Mouse (Mus musculus): ENCODE results near the gene Tbcel. TPM values are rescaled to one million over a fixed set of nuclear protein-coding genes. Genes with fewer than 3 reads are reported as not detected.

The Tbcel gene
- polyA plus RNA-seq, 1 experiment = 19.4 TPM

DNA sequence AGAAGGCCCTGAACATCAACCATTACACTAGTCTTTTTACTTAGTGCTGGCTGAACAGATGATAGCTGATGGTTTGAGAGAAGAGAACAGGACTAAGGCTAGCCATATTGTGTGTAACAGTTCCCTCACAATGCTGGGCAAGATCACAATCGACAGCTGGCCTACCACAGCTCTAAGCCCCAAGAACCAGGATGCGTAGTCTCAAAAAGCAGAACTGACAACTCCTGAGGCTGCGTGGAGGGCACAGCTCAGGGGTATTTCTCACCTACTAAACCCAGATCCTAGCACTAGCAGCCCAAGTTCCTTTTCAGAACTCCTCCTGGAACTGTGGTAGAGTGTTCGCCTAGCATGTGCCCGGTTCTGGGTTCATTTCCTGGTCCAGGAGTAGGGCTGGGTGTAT, 39.2 kb downstream of the Tbcel start:
- Histone ChIP-seq H3K4me3 (ENCODE audit: insufficient read depth, low read length) (no peak overlapping the region), H3K27ac (ENCODE audit: insufficient read depth, low read depth, low read length) (no peak overlapping the region), H3K4me1 (ENCODE audit: control insufficient read depth, insufficient read depth, low read length) (peaks cover 40% of the 10 kb centered on the region)
- TF ChIP-seq POLR2A (IDR thresholded peaks at IDR 0.05; ENCODE audit: borderline replicate concordance, low read depth, low read length) = no peak
- TF ChIP-seq CTCF (IDR thresholded peaks at IDR 0.05; ENCODE audit: low read depth, low read length) = no peak

DNA sequence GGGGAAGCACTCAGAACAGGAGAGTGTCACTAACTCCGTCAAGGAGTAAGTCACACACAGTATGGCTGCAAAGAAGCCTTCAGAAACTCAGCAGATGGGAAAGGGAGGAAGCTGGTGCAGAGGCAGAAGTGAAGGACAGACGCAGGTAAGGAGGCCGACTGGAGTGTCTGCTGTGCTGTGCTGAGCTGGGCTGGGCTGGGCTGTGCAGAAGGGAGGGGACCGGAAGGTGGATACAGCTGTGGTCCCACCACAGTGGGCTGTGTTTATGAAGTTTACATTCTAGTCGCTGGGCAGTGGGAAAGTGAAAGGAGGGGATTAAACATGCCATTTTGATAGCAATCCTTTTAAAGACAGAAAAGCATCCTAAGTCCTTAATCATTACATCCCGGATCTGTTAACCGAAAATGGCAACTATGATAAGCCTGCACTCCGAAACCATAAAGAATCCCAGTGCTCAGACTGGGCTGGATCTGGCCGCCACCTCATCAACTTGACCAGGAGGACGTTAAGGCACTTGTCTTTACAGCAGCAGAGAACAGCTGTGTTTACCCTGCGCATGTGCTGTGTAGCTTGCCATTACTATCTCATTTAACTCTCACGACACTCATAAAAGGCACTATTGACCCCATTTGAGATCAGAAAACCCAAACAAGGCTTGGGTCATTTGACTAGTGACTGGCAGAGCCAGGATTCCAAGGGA, 40.3 kb downstream of the Tbcel start:
- peaks cover 41% of the 10 kb centered on the region for H3K4me1 ChIP-seq (ENCODE audit: control insufficient read depth, insufficient read depth, low read length)
- TF ChIP-seq CTCF (IDR thresholded peaks at IDR 0.05; ENCODE audit: low read depth, low read length) (no peak), POLR2A (IDR thresholded peaks at IDR 0.05; ENCODE audit: borderline replicate concordance, low read depth, low read length) (no peak)
- H3K4me3 ChIP-seq (ENCODE audit: insufficient read depth, low read length) = no peak overlapping the region
- no peak overlapping the region for H3K27ac ChIP-seq (ENCODE audit: insufficient read depth, low read depth, low read length)

DNA sequence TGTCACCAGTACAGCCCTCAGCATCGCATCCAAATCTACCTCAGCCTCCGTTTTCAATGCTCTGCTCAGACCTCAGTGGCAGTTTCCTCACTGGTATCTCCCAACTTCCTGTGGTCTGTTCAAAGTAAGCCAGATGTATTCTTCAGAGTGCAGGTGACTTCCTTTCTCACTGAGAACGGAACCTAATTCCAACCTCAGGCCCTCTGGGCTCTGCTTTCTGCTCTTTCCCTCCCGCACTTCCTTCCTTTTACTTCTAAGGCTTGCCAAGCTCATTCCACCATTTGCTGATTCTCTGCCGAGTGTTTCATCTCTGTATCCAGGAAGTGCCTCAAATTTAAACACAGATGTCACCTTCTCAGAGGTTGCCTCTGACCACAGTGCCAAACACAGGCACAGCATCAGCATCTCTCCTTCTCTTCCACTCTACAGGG, 41.9 kb downstream of the Tbcel start:
- H3K4me1 ChIP-seq (ENCODE audit: control insufficient read depth, insufficient read depth, low read length) = peaks cover 50% of the 10 kb centered on the region

DNA sequence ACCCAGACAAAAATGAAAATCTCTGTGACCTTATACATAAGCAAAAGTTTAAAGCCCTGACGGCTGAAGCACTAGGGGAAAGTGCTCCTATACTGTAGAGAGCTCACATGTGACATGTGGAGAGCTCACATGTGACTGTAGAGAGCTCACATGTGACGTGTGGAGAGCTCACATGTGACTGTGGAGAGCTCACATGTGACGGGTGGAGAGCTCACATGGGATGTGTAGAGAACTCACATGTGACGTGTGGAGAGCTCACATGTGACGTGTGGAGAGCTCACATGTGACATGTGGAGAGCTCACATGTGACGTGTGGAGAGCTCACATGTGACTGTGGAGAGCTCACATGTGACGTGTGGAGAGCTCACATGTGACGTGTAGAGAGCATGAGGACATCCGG, 43.4 kb downstream of the Tbcel start:
- Histone ChIP-seq H3K4me3 (ENCODE audit: insufficient read depth, low read length) (no peak overlapping the region), H3K27ac (ENCODE audit: insufficient read depth, low read depth, low read length) (no peak overlapping the region), H3K4me1 (ENCODE audit: control insufficient read depth, insufficient read depth, low read length) (peaks cover 50% of the 10 kb centered on the region)
- TF ChIP-seq POLR2A (IDR thresholded peaks at IDR 0.05; ENCODE audit: borderline replicate concordance, low read depth, low read length) (no peak), CTCF (IDR thresholded peaks at IDR 0.05; ENCODE audit: low read depth, low read length) (no peak)

More for the DNA sequence above, 41.9 kb downstream of the Tbcel start:
- no peak overlapping the region for H3K4me3 ChIP-seq (ENCODE audit: insufficient read depth, low read length)
- TF ChIP-seq CTCF (IDR thresholded peaks at IDR 0.05; ENCODE audit: low read depth, low read length) = no peak
- no peak for TF ChIP-seq POLR2A (IDR thresholded peaks at IDR 0.05; ENCODE audit: borderline replicate concordance, low read depth, low read length)
- H3K27ac ChIP-seq (ENCODE audit: insufficient read depth, low read depth, low read length) = no peak overlapping the region

DNA sequence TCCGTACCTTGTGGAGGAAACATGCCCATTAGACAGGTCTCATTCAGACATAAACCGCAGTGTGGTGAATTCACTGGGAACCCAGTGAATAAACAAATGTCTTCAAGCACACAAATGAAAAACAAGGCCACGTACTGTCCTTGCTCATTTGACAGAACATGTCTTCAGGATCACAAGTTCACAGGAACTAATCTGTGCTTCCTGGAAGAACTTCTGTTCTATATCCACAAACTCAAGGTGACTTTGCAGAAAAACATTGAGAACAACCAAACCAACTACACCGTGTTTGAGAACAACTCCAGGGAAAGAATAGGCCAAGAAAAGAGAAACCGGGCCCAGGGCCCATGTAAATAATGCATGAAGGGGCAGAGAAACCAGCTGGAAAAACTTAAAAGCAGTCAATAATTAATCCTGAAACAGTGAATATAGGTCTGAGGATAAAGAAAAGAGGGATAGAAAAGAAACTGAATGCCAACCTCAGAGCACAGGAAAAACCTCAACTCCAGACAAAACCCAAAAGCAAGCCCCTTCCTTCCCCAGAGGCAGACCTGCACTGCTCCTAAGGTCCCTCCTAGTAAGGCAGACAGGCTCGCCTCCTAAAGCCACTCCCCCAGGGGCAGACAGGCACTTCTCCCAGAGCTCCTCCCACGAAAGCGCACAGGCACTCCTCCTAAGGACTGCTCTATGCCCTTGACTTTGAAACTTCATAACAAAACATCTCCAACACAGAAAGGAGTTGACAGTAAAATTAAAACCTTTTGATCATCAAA, 44.2 kb downstream of the Tbcel start:
- TF ChIP-seq CTCF (IDR thresholded peaks at IDR 0.05; ENCODE audit: low read depth, low read length) (no peak), POLR2A (IDR thresholded peaks at IDR 0.05; ENCODE audit: borderline replicate concordance, low read depth, low read length) (no peak)
- H3K27ac ChIP-seq (ENCODE audit: insufficient read depth, low read depth, low read length) = no peak overlapping the region
- no peak overlapping the region for H3K4me3 ChIP-seq (ENCODE audit: insufficient read depth, low read length)
- H3K4me1 ChIP-seq (ENCODE audit: control insufficient read depth, insufficient read depth, low read length) = peaks cover 55% of the 10 kb centered on the region

DNA sequence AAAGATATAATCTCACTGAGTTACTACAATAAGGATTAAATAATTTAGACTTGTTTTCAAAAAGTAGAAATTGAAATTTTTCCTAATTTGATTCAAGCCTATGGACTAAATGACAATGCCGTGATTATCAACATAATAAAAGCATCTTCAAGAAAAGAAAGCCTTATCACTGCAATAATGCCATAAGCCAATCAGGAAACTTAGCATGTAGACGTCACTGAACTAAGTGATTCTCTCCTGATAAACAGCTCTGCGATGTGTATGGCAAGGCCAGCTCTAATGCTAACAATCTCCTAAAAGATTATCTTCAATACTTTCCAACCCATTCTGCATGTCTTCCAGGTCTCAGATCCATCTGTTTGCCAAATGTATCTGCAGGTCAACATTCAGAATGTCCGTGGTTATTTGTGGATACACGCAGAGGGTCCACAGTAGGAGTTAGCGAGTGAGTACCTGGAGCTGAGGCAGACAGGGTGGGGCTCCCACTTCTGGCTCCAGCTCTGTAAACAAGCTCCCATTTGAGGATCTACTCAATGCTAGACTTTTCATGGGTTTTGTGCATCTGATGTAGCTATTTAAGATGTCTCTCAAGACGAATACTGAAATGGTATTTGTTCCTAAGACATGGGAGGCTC, 44.9 kb downstream of the Tbcel start:
- no peak for TF ChIP-seq CTCF (IDR thresholded peaks at IDR 0.05; ENCODE audit: low read depth, low read length)
- no peak for TF ChIP-seq POLR2A (IDR thresholded peaks at IDR 0.05; ENCODE audit: borderline replicate concordance, low read depth, low read length)
- H3K27ac ChIP-seq (ENCODE audit: insufficient read depth, low read depth, low read length) = no peak overlapping the region
- H3K4me3 ChIP-seq (ENCODE audit: insufficient read depth, low read length) = no peak overlapping the region
- H3K4me1 ChIP-seq (ENCODE audit: control insufficient read depth, insufficient read depth, low read length) = peaks cover 51% of the 10 kb centered on the region

DNA sequence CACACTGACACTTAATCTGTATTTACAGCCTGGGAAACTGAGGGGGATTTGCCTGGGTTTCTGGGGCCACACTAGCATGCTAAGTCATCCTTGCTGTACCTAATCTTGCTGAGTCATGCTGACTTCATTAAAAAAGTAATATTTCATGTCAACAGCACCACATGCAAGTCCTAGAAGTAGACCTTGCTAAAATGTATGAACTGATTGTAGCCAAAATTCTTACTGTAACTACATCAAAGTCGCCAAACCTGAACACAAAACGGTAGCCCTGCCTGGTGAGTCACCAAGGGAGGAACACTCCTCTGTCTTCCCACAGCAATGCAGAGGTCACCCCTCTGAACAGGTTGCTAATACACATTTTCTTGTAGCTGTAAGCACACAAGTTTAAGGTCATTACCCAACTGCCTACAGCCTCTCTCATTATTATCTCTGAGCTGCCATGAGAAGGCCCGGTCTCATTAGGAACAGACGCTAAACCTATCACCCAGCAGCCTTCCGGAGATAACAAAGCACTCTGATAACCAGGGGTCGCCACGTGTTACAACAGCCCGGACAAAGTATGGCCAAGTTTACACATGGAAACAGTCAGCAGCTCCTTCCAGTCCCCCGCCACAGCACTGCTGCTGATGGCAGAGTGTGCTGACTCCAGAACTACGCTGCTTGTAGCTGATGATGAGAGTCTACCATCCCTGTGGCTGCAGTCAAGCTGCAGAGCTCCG, 46.1 kb downstream of the Tbcel start:
- H3K27ac ChIP-seq (ENCODE audit: insufficient read depth, low read depth, low read length) = no peak overlapping the region
- H3K4me3 ChIP-seq (ENCODE audit: insufficient read depth, low read length) = no peak overlapping the region
- peaks cover 43% of the 10 kb centered on the region for H3K4me1 ChIP-seq (ENCODE audit: control insufficient read depth, insufficient read depth, low read length)
- TF ChIP-seq POLR2A (IDR thresholded peaks at IDR 0.05; ENCODE audit: borderline replicate concordance, low read depth, low read length) (no peak), CTCF (IDR thresholded peaks at IDR 0.05; ENCODE audit: low read depth, low read length) (no peak)

DNA sequence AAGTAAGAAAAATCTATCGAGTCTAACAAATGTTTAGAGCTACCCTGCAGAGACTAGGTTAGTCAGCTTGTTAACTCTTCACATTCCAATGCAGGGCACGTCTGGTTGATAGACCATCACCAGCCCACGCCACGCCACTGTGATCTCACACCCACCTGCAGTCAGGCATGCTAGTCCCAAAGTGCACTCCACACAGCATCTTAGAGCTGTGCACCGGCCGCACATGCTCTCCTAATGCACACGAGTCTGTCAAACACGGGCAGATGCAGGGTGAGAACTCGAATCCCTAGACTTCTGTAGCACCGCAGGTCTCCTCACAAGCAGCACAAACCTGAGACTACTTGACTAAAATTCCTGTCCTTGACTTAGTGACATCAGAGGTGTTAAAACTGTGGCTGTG, 47.3 kb downstream of the Tbcel start:
- H3K27ac ChIP-seq (ENCODE audit: insufficient read depth, low read depth, low read length) = no peak overlapping the region
- H3K4me1 ChIP-seq (ENCODE audit: control insufficient read depth, insufficient read depth, low read length) = peaks cover 38% of the 10 kb centered on the region
- TF ChIP-seq POLR2A (IDR thresholded peaks at IDR 0.05; ENCODE audit: borderline replicate concordance, low read depth, low read length) (no peak), CTCF (IDR thresholded peaks at IDR 0.05; ENCODE audit: low read depth, low read length) (no peak)
- no peak overlapping the region for H3K4me3 ChIP-seq (ENCODE audit: insufficient read depth, low read length)

DNA sequence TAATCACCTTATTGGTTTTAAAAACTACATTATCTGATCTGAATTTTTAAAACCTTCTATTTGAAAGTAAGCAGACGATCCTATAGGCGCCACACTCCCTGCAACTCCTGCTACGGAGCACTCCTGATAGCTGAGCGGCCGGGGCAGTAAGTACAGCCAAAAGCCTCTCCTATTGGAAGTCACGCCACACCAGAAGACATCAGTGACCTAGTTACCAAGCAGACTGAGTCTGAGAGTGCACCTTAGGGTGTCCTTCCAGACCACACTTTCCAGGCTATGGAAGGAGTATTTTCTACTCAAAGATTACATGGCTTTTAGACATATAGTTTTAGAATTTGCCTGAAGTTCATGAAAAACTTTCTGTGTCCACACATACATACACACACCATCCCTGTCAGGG, 47.9 kb downstream of the Tbcel start:
- Histone ChIP-seq H3K27ac (ENCODE audit: insufficient read depth, low read depth, low read length) (no peak overlapping the region), H3K4me3 (ENCODE audit: insufficient read depth, low read length) (no peak overlapping the region), H3K4me1 (ENCODE audit: control insufficient read depth, insufficient read depth, low read length) (peaks cover 35% of the 10 kb centered on the region)
- no peak for TF ChIP-seq POLR2A (IDR thresholded peaks at IDR 0.05; ENCODE audit: borderline replicate concordance, low read depth, low read length)
- no peak for TF ChIP-seq CTCF (IDR thresholded peaks at IDR 0.05; ENCODE audit: low read depth, low read length)
